Mouse (Mus musculus): ENCODE data around the gene Srms.
A peak's percentile ranks its signal among the peaks of the same experiment; 100 is the strongest.

Srms gene

GRCm38 (mm10) chr2:181213021-181213445, at the start of gene Srms:
Gene Srms (minus strand): TSS chr2:181213185.
- DNase-seq (ENCODE audit: inconsistent age in 2 of 2, low spot score in 1 of 2) = peak; percentile 48 to 75

- no peak for DNase-seq (ENCODE audit: inconsistent age in 2 of 2, low spot score in 1 of 2)
These were observed 40.3 kb upstream of the Srms start for GRCm38 (mm10) chr2:181253248-181253647.

GRCm38 (mm10) chr2:181251841-181252240, 38.9 kb upstream of the Srms start:
- no peak for DNase-seq (ENCODE audit: inconsistent age in 2 of 2, low spot score in 1 of 2)

DNA sequence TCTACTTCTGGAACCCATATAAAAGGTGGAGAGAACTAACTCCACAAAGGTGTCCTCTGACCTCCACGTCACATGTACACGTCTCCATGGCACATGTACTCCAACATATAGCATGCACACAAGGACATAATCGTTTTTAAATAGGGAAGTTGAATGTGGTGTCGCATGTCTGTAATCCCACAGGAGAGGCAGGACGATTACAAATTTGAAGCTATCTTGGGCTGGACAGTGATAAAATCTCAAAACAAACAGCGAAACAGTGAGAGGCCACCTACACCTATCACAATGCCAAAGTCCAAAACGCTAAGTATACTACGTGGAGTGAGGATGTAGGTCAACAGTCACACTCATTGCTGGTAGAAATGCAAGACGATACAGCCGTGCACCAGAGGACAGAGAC, 36.2 kb upstream of the Srms start:
- no peak for DNase-seq (ENCODE audit: inconsistent age in 2 of 2, low spot score in 1 of 2)

DNA sequence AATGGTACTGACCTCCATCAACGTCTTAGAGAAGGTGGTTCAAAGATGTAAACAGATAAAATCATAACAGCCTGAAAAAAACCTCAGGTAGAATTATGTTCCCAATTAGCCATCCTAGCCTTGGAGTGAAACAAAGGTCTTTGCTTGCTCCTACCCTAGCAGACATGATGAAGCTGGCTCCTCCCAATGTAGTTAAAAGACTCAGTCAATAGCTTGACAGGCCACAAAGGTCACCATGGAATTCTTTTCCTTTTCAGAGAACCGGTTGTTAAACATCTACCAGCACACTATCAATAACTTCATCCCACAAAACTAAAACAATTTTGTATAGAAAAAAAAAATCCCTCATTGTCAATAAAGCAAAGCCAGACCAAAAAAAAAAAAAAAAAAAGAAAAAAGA, 32.0 kb upstream of the Srms start:
- DNase-seq (ENCODE audit: inconsistent age in 2 of 2, low spot score in 1 of 2) = no peak

- peak; percentile 36 to 56 for DNase-seq (ENCODE audit: inconsistent age in 2 of 2, low spot score in 1 of 2)
These were observed 30.9 kb upstream of the Srms start for GRCm38 (mm10) chr2:181243706-181244394.

- DNase-seq (ENCODE audit: inconsistent age in 2 of 2, low spot score in 1 of 2) = no peak
These were observed 29.3 kb upstream of the Srms start for GRCm38 (mm10) chr2:181242314-181242665.

DNA sequence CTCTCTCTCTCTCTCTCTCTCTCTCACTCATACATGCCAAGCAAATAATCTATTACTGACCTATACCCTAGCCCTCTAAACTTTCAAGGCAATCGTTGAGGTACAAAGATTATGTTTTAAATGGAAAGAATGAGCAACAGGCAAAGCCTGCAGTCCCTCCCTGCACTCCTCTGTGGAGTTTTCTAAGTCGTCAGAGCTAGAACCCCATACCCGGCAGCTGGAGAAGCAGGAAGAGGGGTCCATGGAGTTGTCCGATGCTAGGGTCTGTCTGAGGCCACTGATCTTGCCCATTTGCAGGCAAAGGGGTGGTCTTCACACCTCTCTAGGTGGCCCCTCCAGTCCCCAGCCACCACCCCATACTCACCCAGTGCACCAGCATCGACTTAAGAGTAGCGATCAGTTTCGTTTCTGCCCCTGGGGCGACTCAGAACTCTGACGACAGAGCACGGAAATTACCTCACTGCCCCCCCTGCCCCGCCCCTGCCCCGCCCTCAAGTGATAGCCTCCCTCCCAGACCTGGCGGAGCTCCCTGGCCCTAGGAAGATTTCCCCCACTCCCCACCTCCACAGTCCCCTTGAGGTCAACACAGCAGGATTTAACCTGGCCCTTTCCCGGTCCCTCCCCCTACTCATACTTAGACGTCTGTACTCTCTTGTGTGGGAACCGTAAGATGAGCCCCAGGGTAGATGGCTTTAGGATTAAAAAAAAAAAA, 28.8 kb upstream of the Srms start, which contains the start of gene Helz2:
TSS of gene Helz2 (minus strand) at position 426 of the 712 bp plus-strand sequence.
- peak; percentile 73 to 90 for DNase-seq (ENCODE audit: inconsistent age in 2 of 2, low spot score in 1 of 2)

- peak in 1 of 2 experiments; percentile 32 for DNase-seq (ENCODE audit: inconsistent age in 2 of 2, low spot score in 1 of 2)
These were observed 27.9 kb upstream of the Srms start for GRCm38 (mm10) chr2:181240806-181241440.

DNA sequence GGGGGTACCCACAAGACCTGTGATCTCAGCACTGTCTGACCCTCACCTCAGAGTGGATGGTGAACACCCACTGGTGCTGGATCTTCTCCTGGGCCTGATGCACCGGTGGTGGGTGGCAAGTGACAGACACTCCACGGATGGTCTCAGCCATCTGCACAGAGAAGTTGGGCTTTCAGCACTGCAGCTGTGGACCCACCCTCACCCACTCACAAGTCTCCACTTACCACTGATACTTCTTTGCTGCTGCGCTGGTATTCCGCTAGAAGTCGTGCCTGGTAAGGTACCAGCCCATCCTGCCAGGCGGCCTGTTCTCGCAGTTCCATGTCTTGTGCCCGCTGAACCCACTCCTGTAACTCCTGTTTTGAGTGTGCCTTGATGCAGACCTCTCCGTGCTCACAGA, 26.3 kb upstream of the Srms start:
- DNase-seq (ENCODE audit: inconsistent age in 2 of 2, low spot score in 1 of 2) = no peak

- no peak for DNase-seq (ENCODE audit: inconsistent age in 2 of 2, low spot score in 1 of 2)
These were observed 25.9 kb upstream of the Srms start for GRCm38 (mm10) chr2:181238861-181239260.

- DNase-seq (ENCODE audit: inconsistent age in 2 of 2, low spot score in 1 of 2) = peak in 1 of 2 experiments; percentile 36
These were observed 25.2 kb upstream of the Srms start for GRCm38 (mm10) chr2:181238091-181238610.

- DNase-seq (ENCODE audit: inconsistent age in 2 of 2, low spot score in 1 of 2) = no peak
These were observed 24.4 kb upstream of the Srms start for GRCm38 (mm10) chr2:181237251-181238014.

GRCm38 (mm10) chr2:181235681-181236566, 22.9 kb upstream of the Srms start:
- DNase-seq (ENCODE audit: inconsistent age in 2 of 2, low spot score in 1 of 2) = peak in 1 of 2 experiments; percentile 26

GRCm38 (mm10) chr2:181234680-181235079, 21.7 kb upstream of the Srms start:
- no peak for DNase-seq (ENCODE audit: inconsistent age in 2 of 2, low spot score in 1 of 2)

GRCm38 (mm10) chr2:181233443-181233842, 20.5 kb upstream of the Srms start:
- DNase-seq (ENCODE audit: inconsistent age in 2 of 2, low spot score in 1 of 2) = no peak

- DNase-seq (ENCODE audit: inconsistent age in 2 of 2, low spot score in 1 of 2) = no peak
These were observed 18.2 kb upstream of the Srms start for GRCm38 (mm10) chr2:181231171-181231570.

- DNase-seq (ENCODE audit: inconsistent age in 2 of 2, low spot score in 1 of 2) = no peak
These were observed 15.3 kb upstream of the Srms start for GRCm38 (mm10) chr2:181228335-181228734.

DNA sequence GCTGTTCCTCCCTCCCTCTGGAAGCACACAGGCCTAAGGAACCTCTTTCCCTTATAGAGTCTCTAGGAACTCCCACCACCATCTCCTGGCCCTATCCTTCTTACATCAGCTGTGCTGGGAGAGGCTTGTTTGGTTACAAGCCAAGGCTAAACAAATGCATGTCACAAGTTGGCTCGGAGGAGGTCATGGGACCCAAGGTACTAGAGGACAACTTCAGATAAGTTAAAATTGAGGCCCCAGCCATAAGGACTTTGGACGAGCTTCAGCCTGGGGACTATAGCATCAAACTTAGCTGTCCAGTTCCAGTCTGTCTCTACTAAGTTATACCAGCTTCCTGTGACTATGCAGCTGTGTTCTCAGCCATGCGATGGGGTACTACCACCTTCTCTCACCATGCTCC, 14.1 kb upstream of the Srms start:
- no peak for DNase-seq (ENCODE audit: inconsistent age in 2 of 2, low spot score in 1 of 2)

GRCm38 (mm10) chr2:181224994-181225393, 12.0 kb upstream of the Srms start:
- no peak for DNase-seq (ENCODE audit: inconsistent age in 2 of 2, low spot score in 1 of 2)
